Mouse (Mus musculus): ENCODE data around the gene Kng2.
"Not testable (repeated sequence)": the region's sequence is repeated elsewhere in the genome, so short reads cannot be mapped to it uniquely, and the experiment has no call there.

Kng2 gene

DNA sequence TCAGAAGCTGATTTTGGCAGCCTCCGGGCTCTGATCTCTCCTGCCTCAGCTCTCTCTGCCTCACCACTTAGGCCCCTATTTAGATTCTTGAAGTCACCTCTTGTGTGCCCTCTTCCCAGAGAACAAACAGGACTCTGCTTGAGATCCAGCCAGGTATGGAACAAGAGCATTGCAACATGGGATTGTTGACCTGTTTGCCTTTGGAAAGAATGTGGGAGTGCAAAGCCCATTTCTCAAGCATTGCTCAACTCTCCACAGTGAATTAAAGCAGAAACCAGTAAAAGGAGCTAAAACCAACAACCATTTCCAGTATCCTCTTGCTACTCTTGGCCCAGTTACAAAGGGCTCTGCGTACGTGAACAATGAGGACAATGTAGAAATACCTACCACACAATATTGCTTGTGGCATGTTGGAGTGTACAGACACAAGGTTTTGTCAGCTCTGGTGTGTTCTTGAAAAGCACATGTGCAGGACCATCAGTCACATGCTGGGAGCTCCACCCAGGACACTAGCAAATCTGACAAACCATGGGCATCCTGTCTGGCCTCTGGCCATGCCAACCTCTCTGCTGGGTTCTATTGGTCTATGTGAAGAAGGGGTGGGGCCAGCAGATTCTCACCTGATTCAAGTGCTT lies at the start of gene Kng2:
Kng2 (minus strand) TSS at position 517 of the 635 bp plus-strand sequence.
- not testable (repeated sequence) for DNase-seq (ENCODE audit: low spot score in 2 of 2)

DNA sequence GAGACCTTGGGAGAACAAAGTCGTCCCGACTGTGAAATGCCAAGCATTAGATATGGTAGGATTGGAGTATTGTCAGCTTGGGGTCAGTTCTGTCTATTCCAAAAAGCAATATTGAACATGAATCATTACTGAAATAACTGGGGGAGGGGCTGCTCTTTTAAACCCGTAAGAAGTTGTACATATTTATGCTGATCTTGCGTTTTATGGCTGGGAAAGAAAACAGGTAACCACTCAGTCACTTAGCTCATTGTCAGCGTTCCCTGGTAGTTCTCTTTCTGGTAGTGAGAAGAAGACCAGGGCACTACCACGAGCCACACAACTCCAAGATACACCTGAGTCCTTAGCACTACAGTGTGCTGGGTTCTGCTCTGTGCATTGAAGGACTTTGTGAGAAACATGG lies 48.2 kb upstream of the Kng2 start:
- not testable (repeated sequence) for DNase-seq (ENCODE audit: low spot score in 2 of 2)

GRCm38 (mm10) chr16:23060781-23061325 lies 31.6 kb upstream of the Kng2 start:
- not testable (repeated sequence) for DNase-seq (ENCODE audit: low spot score in 2 of 2)

DNA sequence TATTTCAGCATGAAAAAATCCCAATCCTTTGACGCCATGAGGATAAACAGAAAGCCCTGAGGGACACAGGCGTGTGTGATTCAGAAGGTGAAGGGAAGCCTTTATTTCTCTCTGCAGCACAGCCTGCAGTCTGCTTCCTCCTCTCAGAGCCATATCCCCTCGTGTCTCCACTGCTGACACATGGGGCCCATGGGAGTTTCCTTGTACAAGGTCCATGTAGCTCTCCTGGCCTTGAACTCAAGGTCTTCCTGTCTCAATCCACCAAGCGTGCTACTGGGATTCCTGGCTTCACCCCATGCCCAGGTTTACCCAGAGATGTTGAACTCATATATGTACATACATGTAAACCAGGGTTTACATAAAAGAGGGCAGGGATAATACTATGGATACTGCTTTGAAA lies 30.3 kb upstream of the Kng2 start:
- DNase-seq (ENCODE audit: low spot score in 2 of 2) = not testable (repeated sequence)

DNA sequence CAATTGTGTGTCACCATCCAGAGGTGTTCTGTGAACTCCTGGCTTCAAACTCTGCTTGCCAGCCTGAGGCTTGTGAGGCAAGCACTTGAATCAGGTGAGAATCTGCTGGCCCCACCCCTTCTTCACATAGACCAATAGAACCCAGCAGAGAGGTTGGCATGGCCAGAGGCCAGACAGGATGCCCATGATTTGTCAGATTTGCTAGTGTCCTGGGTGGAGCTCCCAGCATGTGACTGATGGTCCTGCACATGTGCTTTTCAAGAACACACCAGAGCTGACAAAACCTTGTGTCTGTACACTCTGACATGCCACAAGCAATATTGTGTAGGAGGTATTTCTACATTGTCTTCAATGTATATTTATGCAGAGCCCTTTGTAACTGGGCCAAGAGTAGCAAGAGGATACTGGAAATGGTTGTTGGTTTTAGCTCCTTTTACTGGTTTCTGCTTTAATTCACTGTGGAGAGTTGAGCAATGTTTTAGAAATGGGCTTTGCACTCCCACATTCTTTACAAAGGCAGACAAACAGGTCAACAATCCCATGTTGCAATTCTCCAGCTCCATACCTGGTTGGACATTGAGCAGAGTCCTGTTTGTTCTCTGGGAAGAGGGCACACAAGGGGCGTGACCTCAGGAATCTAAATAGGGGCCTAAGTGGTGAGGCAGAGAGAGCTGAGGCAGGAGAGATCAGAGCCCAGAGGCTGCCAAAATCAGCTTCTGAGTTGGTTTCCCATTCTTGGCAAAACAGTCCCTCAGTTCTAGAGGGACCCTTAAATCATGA lies 28.6 kb upstream of the Kng2 start, which contains the start of gene Kng1:
Kng1 (plus strand) TSS at position 198 of the 780 bp plus-strand sequence.
- not testable (repeated sequence) for DNase-seq (ENCODE audit: low spot score in 2 of 2)

DNA sequence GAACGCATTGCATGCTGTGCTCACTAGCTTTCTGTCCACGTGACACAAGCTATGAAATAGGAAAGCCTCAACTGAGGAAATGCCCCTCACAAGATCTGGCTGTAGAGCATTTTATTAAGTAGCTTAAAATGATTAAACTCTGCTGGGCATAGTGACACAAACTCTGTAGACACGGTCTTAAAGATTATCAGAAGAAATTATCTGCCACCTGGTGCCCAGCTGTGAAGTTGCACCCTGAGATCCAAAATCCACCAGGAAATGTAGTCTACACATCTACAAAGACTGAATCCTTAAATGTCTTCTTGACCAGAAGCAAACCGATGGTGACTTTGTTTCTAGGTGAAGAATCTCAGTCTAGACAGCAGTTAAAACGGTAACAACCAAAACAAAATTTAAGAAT lies 17.0 kb upstream of the Kng2 start:
- no peak for DNase-seq (ENCODE audit: low spot score in 2 of 2)

GRCm38 (mm10) chr16:23040876-23041275 lies 11.6 kb upstream of the Kng2 start:
- no peak for DNase-seq (ENCODE audit: low spot score in 2 of 2)

- DNase-seq (ENCODE audit: low spot score in 2 of 2) = no peak
These were observed 10.0 kb upstream of the Kng2 start for GRCm38 (mm10) chr16:23039281-23039680.

DNA sequence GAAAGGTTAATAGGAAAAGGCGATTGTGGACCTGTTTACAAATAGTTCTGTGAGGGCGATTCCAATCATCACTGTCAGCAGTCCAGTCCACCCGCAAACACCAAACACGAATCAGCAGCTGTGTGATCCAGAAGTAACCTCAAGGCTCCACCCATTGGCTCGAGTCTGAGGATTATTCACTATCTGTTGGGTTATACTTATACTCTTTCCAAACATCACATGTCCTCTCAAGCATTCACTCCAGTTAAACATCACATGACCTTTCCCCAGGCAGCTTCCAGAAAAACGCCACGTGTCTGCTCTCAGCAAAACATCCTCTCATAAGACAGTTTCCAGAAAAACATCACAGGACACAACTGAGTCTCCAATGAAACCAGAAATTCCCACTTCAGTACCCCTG lies 8.5 kb upstream of the Kng2 start:
- DNase-seq (ENCODE audit: low spot score in 2 of 2) = no peak

DNA sequence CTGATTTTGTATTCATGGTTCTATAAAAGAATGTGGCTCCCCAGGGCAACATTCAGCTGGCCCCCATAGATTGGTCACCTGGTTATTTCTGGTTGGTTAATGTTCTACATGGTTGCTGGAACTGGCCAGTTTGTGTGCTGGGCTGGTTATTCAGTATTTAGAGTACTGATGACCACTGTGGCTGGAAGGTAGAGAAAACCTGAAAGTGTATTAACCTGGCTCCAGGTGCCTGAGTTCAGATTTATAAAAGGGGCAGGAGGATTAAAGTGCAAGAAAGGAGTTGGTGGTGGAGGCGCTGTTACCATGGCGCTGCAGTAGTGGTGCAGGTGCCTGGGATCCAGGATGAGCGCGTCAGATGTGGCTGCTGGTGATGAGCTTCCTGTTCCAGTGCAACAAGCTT lies 4.4 kb upstream of the Kng2 start:
- DNase-seq (ENCODE audit: low spot score in 2 of 2) = no peak

- DNase-seq (ENCODE audit: low spot score in 2 of 2) = no peak
These were observed 1.6 kb upstream of the Kng2 start for GRCm38 (mm10) chr16:23030673-23031435.

- not testable (repeated sequence) for DNase-seq (ENCODE audit: low spot score in 2 of 2)
These were observed 1.9 kb downstream of the Kng2 start for GRCm38 (mm10) chr16:23027341-23027740.

DNA sequence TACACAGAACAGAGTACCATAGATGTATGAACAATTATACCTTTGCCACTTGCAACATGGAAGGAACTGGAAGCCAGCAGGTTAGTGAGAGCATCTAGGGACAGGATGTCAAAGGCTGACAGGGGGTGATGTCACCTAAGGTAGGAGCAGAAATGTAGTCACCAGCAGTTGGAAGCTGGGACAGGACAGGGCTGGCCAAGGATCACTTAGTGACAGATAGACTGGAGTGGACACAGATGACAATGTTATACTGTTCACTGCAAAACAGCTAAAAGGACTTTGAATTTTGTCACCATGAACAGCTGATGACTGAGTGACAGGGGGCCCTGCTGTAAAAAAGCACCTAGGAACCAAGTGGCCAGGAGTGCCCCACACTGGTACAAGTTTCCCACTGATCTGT lies 2.7 kb downstream of the Kng2 start:
- DNase-seq (ENCODE audit: low spot score in 2 of 2) = no peak

DNA sequence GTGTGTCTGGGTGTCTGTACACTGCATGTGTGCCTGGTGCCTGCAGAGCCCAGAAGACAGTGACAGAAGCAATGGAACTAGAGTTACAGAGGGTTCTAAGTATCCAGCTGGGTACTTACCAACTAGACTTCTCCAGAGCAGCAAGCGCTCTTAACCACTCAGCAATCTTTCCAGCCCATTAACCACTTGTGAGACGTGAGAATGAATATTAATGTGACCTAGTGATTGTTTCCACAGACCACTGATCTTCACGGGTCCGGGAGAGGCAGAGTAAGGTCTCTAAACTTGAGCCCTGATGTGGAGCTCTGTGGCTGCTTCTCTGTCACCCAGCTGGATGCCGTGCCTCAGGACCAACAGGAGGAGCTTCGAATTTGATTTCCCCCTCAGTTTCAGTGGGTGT lies 4.2 kb downstream of the Kng2 start:
- no peak for DNase-seq (ENCODE audit: low spot score in 2 of 2)

- DNase-seq (ENCODE audit: low spot score in 2 of 2) = not testable (repeated sequence)
These were observed 8.7 kb downstream of the Kng2 start for GRCm38 (mm10) chr16:23020571-23020970.

- not testable (repeated sequence) for DNase-seq (ENCODE audit: low spot score in 2 of 2)
These were observed 14.6 kb downstream of the Kng2 start for GRCm38 (mm10) chr16:23014645-23015044.

GRCm38 (mm10) chr16:23013786-23014185 lies 15.5 kb downstream of the Kng2 start:
- not testable (repeated sequence) for DNase-seq (ENCODE audit: low spot score in 2 of 2)

DNA sequence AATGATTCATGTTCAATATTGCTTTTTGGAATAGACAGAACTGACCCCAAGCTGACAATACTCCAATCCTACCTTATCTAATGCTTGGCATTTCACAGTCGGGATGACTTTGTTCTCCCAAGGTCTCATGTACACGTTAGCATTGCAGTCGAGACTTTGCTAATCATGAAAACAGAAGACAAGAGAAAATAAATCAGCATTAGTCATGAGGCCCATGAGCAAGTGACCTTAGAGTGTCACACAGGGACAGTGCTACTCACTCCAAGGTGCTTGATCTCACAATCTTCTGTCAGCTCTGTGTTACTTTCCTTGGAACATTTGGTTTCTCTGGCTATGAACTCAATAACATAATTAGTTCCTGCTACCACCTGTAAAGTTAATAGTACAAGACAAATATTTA lies 32.3 kb downstream of the Kng2 start:
- not testable (repeated sequence) for DNase-seq (ENCODE audit: low spot score in 2 of 2)

GRCm38 (mm10) chr16:22967383-22968030 lies 61.8 kb downstream of the Kng2 start:
- no peak for DNase-seq (ENCODE audit: low spot score in 2 of 2)

- DNase-seq (ENCODE audit: low spot score in 2 of 2) = no peak
These were observed 66.0 kb downstream of the Kng2 start for GRCm38 (mm10) chr16:22963293-22963692.

DNA sequence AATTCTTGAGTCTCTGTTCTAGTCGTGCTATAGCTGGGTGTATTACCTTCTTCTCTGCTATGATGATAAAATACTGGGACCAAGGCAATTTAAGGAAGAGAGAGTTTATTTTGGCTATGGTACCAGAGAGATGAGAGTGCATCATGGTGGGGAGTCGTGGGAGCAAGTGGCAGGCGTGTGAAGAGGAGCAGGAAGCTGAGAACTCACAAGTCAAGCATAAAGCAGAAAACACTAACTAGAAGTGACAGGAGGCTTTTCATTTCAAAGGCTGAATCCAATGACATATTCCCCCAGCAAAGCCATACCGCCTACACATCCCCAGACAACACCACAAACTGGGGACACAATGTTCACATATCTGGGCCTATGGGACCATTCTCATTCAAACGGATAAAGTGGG lies 67.0 kb downstream of the Kng2 start:
- no peak for DNase-seq (ENCODE audit: low spot score in 2 of 2)

- DNase-seq (ENCODE audit: low spot score in 2 of 2) = no peak
These were observed 68.2 kb downstream of the Kng2 start for GRCm38 (mm10) chr16:22961073-22961472.

Data from spleen, postnatal 4 days (tissue).